Mouse (Mus musculus) kidney, adult 2 months (tissue): Measurements from ENCODE around the gene Gm3404.
"Not testable (repeated sequence)": the region's sequence is repeated elsewhere in the genome, so short reads cannot be mapped to it uniquely, and the experiment has no call there.

Experiments
- CTCF ChIP-seq: fragments of 200-500 bp; conservative IDR thresholded peaks from 2 replicates; pipeline ENCODE4 v1.5.1; 2011; ENCODE audit warnings: low read depth, mild to moderate bottlenecking, control low read depth, low read length, moderate library complexity, mixed read lengths; ENCODE audit not compliant: insufficient read depth, insufficient read length
- POLR2A ChIP-seq: fragments of 200-500 bp; IDR thresholded peaks from one replicate; pipeline ENCODE4 v1.6.1; 2011; ENCODE audit warnings: low read depth, low read length, control low read depth

DNA sequence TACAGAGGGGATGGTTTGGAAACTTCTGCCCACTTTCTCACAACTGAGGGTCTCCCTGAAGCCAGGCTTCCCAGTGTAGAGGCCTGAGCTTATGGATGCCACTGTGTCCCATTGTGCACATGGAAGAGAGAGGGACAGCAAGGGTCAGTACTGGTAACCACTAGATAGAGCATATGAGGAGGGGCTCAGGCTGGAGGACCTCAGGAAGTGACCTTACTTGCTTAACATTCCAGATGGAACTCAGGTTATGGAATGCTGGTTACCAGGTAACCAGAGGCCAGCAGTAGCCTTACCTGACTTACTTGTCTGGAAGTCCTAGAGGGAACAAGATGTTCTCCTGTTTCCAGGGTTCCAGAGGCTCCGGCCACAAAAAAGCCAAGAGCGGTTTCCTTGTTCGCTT is 43.9 kb upstream of the Gm3404 start, which contains the start of gene Gm6408:
- not testable (repeated sequence) for TF ChIP-seq POLR2A, CTCF
